Mouse (Mus musculus) megakaryocyte, embryonic 14.5 days (primary cell): ENCODE measurements around the gene Crygs. TPM values are rescaled to one million over a fixed set of nuclear protein-coding genes. Genes with fewer than 3 reads are reported as not detected.

ENCODE experiments used
- H3K27me3 ChIP-seq: replicated peaks from 2 replicates; pipeline ENCODE3; 2012; ENCODE audit warnings: inconsistent platforms
- H3K36me3 ChIP-seq: replicated peaks from 2 replicates; pipeline ENCODE3; 2012; ENCODE audit warnings: low read length, inconsistent platforms, mixed read lengths
- H3K4me1 ChIP-seq: 2 replicates; pipeline ENCODE4 v1.6.1; 2012; ENCODE audit warnings: inconsistent platforms
- H3K4me3 ChIP-seq: replicated peaks from 2 replicates; pipeline ENCODE3; 2012; ENCODE audit warnings: moderate library complexity, mild to moderate bottlenecking, inconsistent platforms
- H3K9me3 ChIP-seq: 2 replicates; pipeline ENCODE4 v1.6.1; 2012; ENCODE audit warnings: inconsistent platforms
- FLI1 ChIP-seq: IDR thresholded peaks from 2 replicates; pipeline ENCODE4 v1.6.1; 2012; ENCODE audit warnings: low read length, inconsistent platforms, mixed read lengths
- GATA1 ChIP-seq: IDR thresholded peaks from 3 replicates; pipeline ENCODE4 v1.6.1; 2012; ENCODE audit warnings: mixed read lengths, low read length, inconsistent platforms, borderline replicate concordance
- polyA plus RNA-seq: library from polyadenylated mRNA; stranded (reverse); fragments of >175 nt; gene quantifications from 2 replicates; pipeline ENCODE4 v1.2.3, GENCODE M21; 2012; ENCODE audit warnings: low replicate concordance; ENCODE audit not compliant: insufficient read depth

Gene Crygs
- not detected in 2 replicates for polyA plus RNA-seq

DNA sequence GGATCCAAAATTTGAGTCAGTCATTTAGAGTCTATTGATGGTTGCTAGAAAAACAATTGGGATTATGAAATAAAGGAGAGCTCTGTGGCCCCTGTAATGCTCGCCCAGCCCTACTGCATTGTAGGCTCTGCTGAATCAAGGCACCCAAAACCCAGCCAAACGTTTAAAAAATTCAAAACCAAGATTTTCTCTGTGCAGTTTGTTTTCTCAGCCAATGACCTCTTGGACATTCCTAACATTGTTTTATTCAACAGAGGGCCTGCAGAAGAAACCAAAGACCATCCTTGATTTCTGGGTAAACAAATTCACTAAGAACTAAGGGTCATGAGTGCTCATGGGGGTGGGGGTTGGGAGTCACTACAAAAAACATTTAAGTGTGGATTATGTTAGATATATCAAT, at the start of gene Crygs:
Crygs (minus strand) TSS at position 101 of the 400 bp plus-strand sequence.
- Histone ChIP-seq H3K27me3 (peaks cover 13% of the 10 kb centered on the region), H3K36me3 (peaks cover 36% of the 10 kb centered on the region), H3K4me3 (no peak within 1 kb of the TSS), H3K4me1 (peaks cover 6% of the 10 kb centered on the region), H3K9me3 (no peaks in the 10 kb centered on the region)
- TF ChIP-seq GATA1 = no peak
- no peak for TF ChIP-seq FLI1

DNA sequence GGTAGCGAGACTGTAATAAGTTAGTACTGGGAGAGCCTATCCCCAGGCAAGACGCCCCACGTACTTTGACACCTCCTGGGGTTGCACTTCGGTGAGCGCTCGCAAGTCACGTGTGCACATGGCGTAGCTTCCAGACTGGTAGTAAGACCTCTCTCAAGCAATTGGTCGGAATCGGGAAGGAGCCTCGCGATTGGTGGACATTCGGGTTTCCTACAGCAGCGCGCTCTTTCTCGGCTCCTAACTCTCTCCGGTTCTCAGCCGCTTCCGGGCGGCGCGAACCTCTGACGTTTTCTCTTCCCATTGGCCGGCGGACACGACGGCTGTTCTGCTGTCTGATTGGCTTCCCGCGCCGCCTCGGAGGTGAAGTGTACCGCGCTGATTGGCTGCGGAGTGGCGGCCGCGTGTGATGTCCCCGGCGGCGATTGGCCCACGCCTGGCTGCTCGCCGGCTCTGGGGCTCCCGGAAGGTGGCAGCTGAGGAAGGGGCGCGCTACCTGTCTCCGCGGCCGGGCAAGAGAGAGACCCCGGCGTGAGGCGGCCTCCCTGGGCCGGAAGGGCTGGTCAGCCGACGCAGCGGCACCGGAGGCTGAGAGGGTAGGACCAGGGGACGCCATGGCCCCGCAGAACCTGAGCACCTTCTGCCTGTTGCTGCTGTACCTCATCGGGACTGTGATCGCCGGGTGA, 46.2 kb upstream of the Crygs start, which contains the start of the genes Tbccd1 and Dnajb11:
Tbccd1 (minus strand) TSS at position 239 of the 683 bp plus-strand sequence.
Dnajb11 (plus strand) TSS at position 415 of the 683 bp plus-strand sequence.
- Histone ChIP-seq H3K4me1 (peaks cover 36% of the 10 kb centered on the region), H3K27me3 (no peaks in the 10 kb centered on the region), H3K36me3 (peaks cover 51% of the 10 kb centered on the region), H3K9me3 (no peaks in the 10 kb centered on the region), H3K4me3 (peak within 1 kb of the TSS; percentile 100)
- TF ChIP-seq FLI1 (peak; percentile 39; the same call in 1 of the 2 replicates), GATA1 (no peak)

DNA sequence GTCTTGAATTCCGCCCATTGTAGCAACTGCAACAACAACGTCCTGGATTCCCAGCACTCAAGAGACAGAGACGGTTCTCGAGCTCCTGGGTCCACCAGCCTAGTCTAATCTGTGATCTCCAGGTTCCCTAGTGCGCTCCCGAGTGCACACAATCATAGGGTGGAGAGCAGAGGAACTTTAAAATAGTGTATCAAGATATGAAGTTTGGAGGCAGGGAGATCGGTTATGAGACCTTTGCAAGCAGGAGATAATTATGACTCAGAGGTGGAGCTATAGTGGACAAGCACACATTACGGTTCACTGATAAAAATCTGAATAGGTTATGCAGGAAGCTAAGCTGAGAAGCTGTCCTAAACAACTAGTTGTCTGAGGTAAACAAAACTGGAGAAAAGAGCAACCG, 45.4 kb upstream of the Crygs start:
- Histone ChIP-seq H3K27me3 (no peaks in the 10 kb centered on the region), H3K4me1 (peaks cover 44% of the 10 kb centered on the region), H3K9me3 (no peaks in the 10 kb centered on the region), H3K4me3 (peak overlapping the region; percentile 100), H3K36me3 (peaks cover 49% of the 10 kb centered on the region)
- TF ChIP-seq GATA1 (no peak), FLI1 (no peak)

GRCm38 (mm10) chr16:22852709-22853108, 41.3 kb upstream of the Crygs start:
- no peak overlapping the region for H3K4me3 ChIP-seq
- peaks cover 52% of the 10 kb centered on the region for H3K36me3 ChIP-seq
- TF ChIP-seq GATA1 (no peak), FLI1 (no peak)
- H3K27me3 ChIP-seq = no peaks in the 10 kb centered on the region
- peaks cover 21% of the 10 kb centered on the region; the same call in 1 of the 2 replicates for H3K4me1 ChIP-seq
- H3K9me3 ChIP-seq = no peaks in the 10 kb centered on the region

DNA sequence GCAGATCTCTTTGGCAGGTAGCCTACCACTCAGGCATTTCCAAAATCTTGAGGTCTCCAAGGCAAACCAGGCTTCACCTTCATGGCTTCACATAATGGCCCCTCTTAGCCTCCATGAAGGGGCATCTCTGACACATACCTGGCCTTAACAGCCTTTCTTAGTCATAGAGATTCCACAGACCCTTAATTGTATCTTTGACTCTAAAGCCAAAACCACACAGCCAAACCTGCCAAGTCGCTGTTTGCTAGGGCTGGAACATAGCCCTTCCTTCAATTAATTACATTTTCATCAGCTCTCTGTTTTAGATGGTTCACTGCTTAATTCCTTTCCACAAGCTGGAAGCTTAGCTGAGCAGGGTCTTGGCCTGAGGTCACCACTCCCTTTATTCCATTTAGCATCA, 37.0 kb upstream of the Crygs start:
- TF ChIP-seq GATA1 (no peak), FLI1 (no peak)

DNA sequence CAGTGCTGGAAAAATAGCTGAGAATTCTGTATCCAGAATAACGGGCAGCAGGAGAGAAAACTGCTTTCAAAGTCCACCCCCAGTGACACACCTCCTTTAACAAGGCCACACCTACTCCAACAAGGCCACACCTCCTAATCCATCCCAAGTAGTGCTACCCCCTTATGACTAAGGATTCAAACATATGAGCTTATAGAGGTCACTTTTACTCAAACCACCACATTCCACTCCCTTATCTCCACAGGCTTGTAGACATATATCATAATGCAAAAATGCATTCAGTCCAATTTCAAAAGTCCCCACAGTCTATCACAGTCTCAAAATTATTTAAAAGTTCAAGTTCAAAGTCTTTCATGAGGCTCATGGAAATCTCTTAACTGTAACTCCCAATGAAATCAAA, 36.3 kb upstream of the Crygs start:
- no peaks in the 10 kb centered on the region for H3K27me3 ChIP-seq
- peaks cover 48% of the 10 kb centered on the region for H3K36me3 ChIP-seq
- H3K4me3 ChIP-seq = no peak overlapping the region
- H3K9me3 ChIP-seq = no peaks in the 10 kb centered on the region
- H3K4me1 ChIP-seq = peaks cover 27% of the 10 kb centered on the region
- TF ChIP-seq GATA1 (no peak), FLI1 (no peak)

More for the DNA sequence above, 37.0 kb upstream of the Crygs start:
- no peaks in the 10 kb centered on the region for H3K9me3 ChIP-seq
- no peak overlapping the region for H3K4me3 ChIP-seq
- H3K27me3 ChIP-seq = no peaks in the 10 kb centered on the region
- H3K36me3 ChIP-seq = peaks cover 55% of the 10 kb centered on the region
- H3K4me1 ChIP-seq = peaks cover 24% of the 10 kb centered on the region

DNA sequence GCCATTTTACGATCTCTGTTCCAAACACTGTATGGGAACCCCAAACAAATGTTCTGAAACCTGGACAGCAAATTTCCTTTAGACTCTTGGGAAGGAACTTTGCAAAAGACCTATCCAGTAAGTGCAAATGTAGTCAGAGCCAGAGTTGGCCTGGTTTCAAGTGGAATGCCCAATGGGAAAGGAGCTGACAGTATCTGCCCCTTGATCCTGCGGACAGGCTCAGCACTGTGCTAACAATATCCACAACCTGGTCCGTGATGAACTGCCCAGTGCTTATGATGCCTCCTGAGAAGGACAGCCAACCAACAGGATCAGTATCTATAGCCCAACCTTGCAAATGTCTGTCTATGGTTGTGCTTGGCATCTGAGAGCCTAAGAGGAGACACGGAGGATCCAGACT, 34.1 kb upstream of the Crygs start:
- peaks cover 43% of the 10 kb centered on the region for H3K36me3 ChIP-seq
- H3K4me1 ChIP-seq = peaks cover 30% of the 10 kb centered on the region
- H3K27me3 ChIP-seq = no peaks in the 10 kb centered on the region
- no peaks in the 10 kb centered on the region for H3K9me3 ChIP-seq
- H3K4me3 ChIP-seq = no peak overlapping the region
- no peak for TF ChIP-seq GATA1
- TF ChIP-seq FLI1 = no peak

DNA sequence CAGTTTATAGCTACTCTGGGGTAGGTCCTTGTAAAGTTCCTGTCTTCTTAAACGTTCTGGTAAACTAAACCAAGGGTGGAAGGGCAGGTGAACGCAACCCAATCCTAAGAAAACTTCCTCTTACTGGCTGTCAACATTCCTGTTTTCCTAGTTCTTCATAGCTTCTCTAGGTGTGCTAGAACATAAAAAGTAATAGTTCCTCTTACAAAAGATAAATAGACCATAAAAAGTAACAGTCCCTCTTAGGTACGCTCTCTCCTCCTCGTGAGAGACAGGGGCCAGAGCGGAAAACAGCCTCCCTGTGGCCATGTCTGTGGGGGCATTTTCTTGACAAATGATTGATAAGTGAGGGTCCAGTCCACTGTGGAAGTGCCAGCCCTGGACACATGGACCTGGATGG, 33.5 kb upstream of the Crygs start:
- no peaks in the 10 kb centered on the region for H3K27me3 ChIP-seq
- peaks cover 36% of the 10 kb centered on the region for H3K4me1 ChIP-seq

GRCm38 (mm10) chr16:22844061-22844801, 32.9 kb upstream of the Crygs start:
- peaks cover 41% of the 10 kb centered on the region for H3K4me1 ChIP-seq
- H3K27me3 ChIP-seq = no peaks in the 10 kb centered on the region
- peak overlapping the region; percentile 90 for H3K4me3 ChIP-seq
- no peak for TF ChIP-seq GATA1
- no peak for TF ChIP-seq FLI1
- H3K36me3 ChIP-seq = peaks cover 51% of the 10 kb centered on the region
- H3K9me3 ChIP-seq = no peaks in the 10 kb centered on the region

More for the DNA sequence above, 33.5 kb upstream of the Crygs start:
- TF ChIP-seq GATA1 (no peak), FLI1 (no peak)
- Histone ChIP-seq H3K9me3 (no peaks in the 10 kb centered on the region), H3K36me3 (peaks cover 45% of the 10 kb centered on the region), H3K4me3 (peak overlapping the region; percentile 90)

- H3K4me3 ChIP-seq = no peak overlapping the region
- peaks cover 59% of the 10 kb centered on the region for H3K36me3 ChIP-seq
- TF ChIP-seq FLI1 (no peak), GATA1 (no peak)
- H3K27me3 ChIP-seq = no peaks in the 10 kb centered on the region
- peaks cover 49% of the 10 kb centered on the region for H3K4me1 ChIP-seq
- no peaks in the 10 kb centered on the region for H3K9me3 ChIP-seq
Measured at GRCm38 (mm10) chr16:22842871-22843270, 31.5 kb upstream of the Crygs start.
